Mouse (Mus musculus): Measurements from ENCODE around the gene Ltbr. TPM values are rescaled to one million over a fixed set of nuclear protein-coding genes. Genes with fewer than 3 reads are reported as not detected.

Gene Ltbr
- total and polyA plus RNA-seq, 2 experiments from 2014 or later: 18.1 to 34.4 TPM

GRCm38 (mm10) chr6:125266091-125266490, 47.6 kb downstream of the Ltbr start:
- H3K4me3 ChIP-seq (ENCODE audit: low read length): no peak overlapping the region
- TF ChIP-seq CTCF (IDR thresholded peaks at IDR 0.05; ENCODE audit: low read depth): no peak
- DNase-seq (ENCODE audit: low spot score) (no peak), ATAC-seq (no peak)
- H3K27ac ChIP-seq: no peak overlapping the region
- H3K4me2 ChIP-seq (ENCODE audit: low read depth, low read length): no peak overlapping the region
- H3K9ac ChIP-seq (replicated peaks; ENCODE audit: low read length): no peak overlapping the region
- no peaks in the 10 kb centered on the region for H3K4me1 ChIP-seq (ENCODE audit: insufficient read depth, low read length)
- 76% methylated on average over 13 of the region's 13 CpGs for WGBS
- no peaks in the 10 kb centered on the region for H3K9me3 ChIP-seq (ENCODE audit: low read length)
- no peaks in the 10 kb centered on the region for H3K27me3 ChIP-seq (ENCODE audit: insufficient read depth, low read length)
- no peaks in the 10 kb centered on the region for H3K36me3 ChIP-seq (ENCODE audit: insufficient read depth, low read length)

GRCm38 (mm10) chr6:125265239-125265638, 48.4 kb downstream of the Ltbr start:
- TF ChIP-seq CTCF (IDR thresholded peaks at IDR 0.05; ENCODE audit: low read depth): no peak
- no peak for DNase-seq (ENCODE audit: low spot score)
- Histone ChIP-seq H3K4me2 (ENCODE audit: low read depth, low read length) (no peak overlapping the region), H3K9me3 (ENCODE audit: low read length) (no peaks in the 10 kb centered on the region), H3K9ac (replicated peaks; ENCODE audit: low read length) (no peak overlapping the region), H3K27me3 (ENCODE audit: insufficient read depth, low read length) (no peaks in the 10 kb centered on the region), H3K27ac (no peak overlapping the region), H3K4me3 (ENCODE audit: low read length) (no peak overlapping the region), H3K36me3 (ENCODE audit: insufficient read depth, low read length) (no peaks in the 10 kb centered on the region), H3K4me1 (ENCODE audit: insufficient read depth, low read length) (no peaks in the 10 kb centered on the region)
- 39% methylated on average over 10 of the region's 10 CpGs for WGBS
- ATAC-seq: no peak

GRCm38 (mm10) chr6:125264219-125264618, 49.5 kb downstream of the Ltbr start:
- Histone ChIP-seq H3K36me3 (ENCODE audit: insufficient read depth, low read length) (no peaks in the 10 kb centered on the region), H3K4me1 (ENCODE audit: insufficient read depth, low read length) (no peaks in the 10 kb centered on the region)
- TF ChIP-seq CTCF (IDR thresholded peaks at IDR 0.05; ENCODE audit: low read depth): no peak

GRCm38 (mm10) chr6:125260006-125260555, 53.6 kb downstream of the Ltbr start:
- no peak overlapping the region for H3K27ac ChIP-seq
- H3K4me2 ChIP-seq (ENCODE audit: low read depth, low read length): no peak overlapping the region
- no peaks in the 10 kb centered on the region for H3K9me3 ChIP-seq (ENCODE audit: low read length)
- no peaks in the 10 kb centered on the region for H3K27me3 ChIP-seq (ENCODE audit: insufficient read depth, low read length)
- no peaks in the 10 kb centered on the region for H3K36me3 ChIP-seq (ENCODE audit: insufficient read depth, low read length)
- no peak overlapping the region for H3K4me3 ChIP-seq (ENCODE audit: low read length)
- no peak for TF ChIP-seq CTCF (IDR thresholded peaks at IDR 0.05; ENCODE audit: low read depth)
- no peaks in the 10 kb centered on the region for H3K4me1 ChIP-seq (ENCODE audit: insufficient read depth, low read length)
- no peak overlapping the region for H3K9ac ChIP-seq (replicated peaks; ENCODE audit: low read length)
- 80% methylated on average over 10 of the region's 10 CpGs for WGBS
- ATAC-seq (no peak), DNase-seq (ENCODE audit: low spot score) (no peak)

More at GRCm38 (mm10) chr6:125264219-125264618, 49.5 kb downstream of the Ltbr start:
- Histone ChIP-seq H3K27ac (no peak overlapping the region), H3K4me2 (ENCODE audit: low read depth, low read length) (no peak overlapping the region), H3K9ac (replicated peaks; ENCODE audit: low read length) (no peak overlapping the region), H3K9me3 (ENCODE audit: low read length) (no peaks in the 10 kb centered on the region), H3K4me3 (ENCODE audit: low read length) (no peak overlapping the region), H3K27me3 (ENCODE audit: insufficient read depth, low read length) (no peaks in the 10 kb centered on the region)
- 88% methylated on average over 9 of the region's 9 CpGs for WGBS
- no peak for DNase-seq (ENCODE audit: low spot score)
- no peak for ATAC-seq

Other genes with a start within 250 kb of the Ltbr start
- 0.75 and 1.8 TPM in 2 replicates for gene Lpar5, start 246.0 kb downstream of the Ltbr start, total RNA-seq (2014; rRNA removed)
- 0.68 and 0.88 TPM in 2 replicates for gene Lpar5, start 246.0 kb downstream of the Ltbr start, polyA plus RNA-seq (2015; fragmentation: Nextera tagmentation; extraction: Ambion mirVana)
- 101 and 106 TPM in 2 replicates for gene Chd4, start 217.9 kb downstream of the Ltbr start, total RNA-seq (2014; rRNA removed)
- gene Chd4, start 217.9 kb downstream of the Ltbr start, polyA plus RNA-seq (2015; fragmentation: Nextera tagmentation; extraction: Ambion mirVana): 90.2 and 94.7 TPM in 2 replicates
- gene Nop2, start 182.0 kb downstream of the Ltbr start, total RNA-seq (2014; rRNA removed): 33.9 and 34.2 TPM in 2 replicates
- gene Nop2, start 182.0 kb downstream of the Ltbr start, polyA plus RNA-seq (2015; fragmentation: Nextera tagmentation; extraction: Ambion mirVana): 37.3 and 38.8 TPM in 2 replicates
- gene Iffo1, start 168.6 kb downstream of the Ltbr start, total RNA-seq (2014; rRNA removed): 29.1 and 30.5 TPM in 2 replicates
- 20.3 and 20.6 TPM in 2 replicates for gene Iffo1, start 168.6 kb downstream of the Ltbr start, polyA plus RNA-seq (2015; fragmentation: Nextera tagmentation; extraction: Ambion mirVana)
- 2,711 and 2,736 TPM in 2 replicates for gene Gapdh, start 147.4 kb downstream of the Ltbr start, total RNA-seq (2014; rRNA removed)
- 1,874 and 1,919 TPM in 2 replicates for gene Gapdh, start 147.4 kb downstream of the Ltbr start, polyA plus RNA-seq (2015; fragmentation: Nextera tagmentation; extraction: Ambion mirVana)
- 47.1 and 56.3 TPM in 2 replicates for gene Ncapd2, start 122.2 kb downstream of the Ltbr start, total RNA-seq (2014; rRNA removed)
- gene Ncapd2, start 122.2 kb downstream of the Ltbr start, polyA plus RNA-seq (2015; fragmentation: Nextera tagmentation; extraction: Ambion mirVana): 30.3 and 34.1 TPM in 2 replicates
- 20.6 and 40.3 TPM in 2 replicates for gene Mrpl51, start 122.1 kb downstream of the Ltbr start, total RNA-seq (2014; rRNA removed)
- 159 and 163 TPM in 2 replicates for gene Mrpl51, start 122.1 kb downstream of the Ltbr start, polyA plus RNA-seq (2015; fragmentation: Nextera tagmentation; extraction: Ambion mirVana)
- 74.6 and 85.3 TPM in 2 replicates for gene Vamp1, start 98.3 kb downstream of the Ltbr start, total RNA-seq (2014; rRNA removed)
- 73.0 and 74.6 TPM in 2 replicates for gene Vamp1, start 98.3 kb downstream of the Ltbr start, polyA plus RNA-seq (2015; fragmentation: Nextera tagmentation; extraction: Ambion mirVana)
- gene Tapbpl, start 82.0 kb downstream of the Ltbr start, total RNA-seq (2014; rRNA removed): 4.5 and 7.0 TPM in 2 replicates
- 7.0 and 7.8 TPM in 2 replicates for gene Tapbpl, start 82.0 kb downstream of the Ltbr start, polyA plus RNA-seq (2015; fragmentation: Nextera tagmentation; extraction: Ambion mirVana)
- gene Cd27, start 76.9 kb downstream of the Ltbr start, total RNA-seq (2014; rRNA removed): 0.79 TPM in 1 of 2 replicates, not detected in the other
- 0.29 and 0.71 TPM in 2 replicates for gene Cd27, start 76.9 kb downstream of the Ltbr start, polyA plus RNA-seq (2015; fragmentation: Nextera tagmentation; extraction: Ambion mirVana)
- not detected in 2 replicates for gene Tuba3a, start 27.8 kb downstream of the Ltbr start, total RNA-seq (2014; rRNA removed)
- gene Tuba3a, start 27.8 kb downstream of the Ltbr start, polyA plus RNA-seq (2015; fragmentation: Nextera tagmentation; extraction: Ambion mirVana): not detected in 2 replicates
- 1.7 and 3.0 TPM in 2 replicates for gene Scnn1a, start 6.8 kb upstream of the Ltbr start, total RNA-seq (2014; rRNA removed)
- 1.00 and 1.2 TPM in 2 replicates for gene Scnn1a, start 6.8 kb upstream of the Ltbr start, polyA plus RNA-seq (2015; fragmentation: Nextera tagmentation; extraction: Ambion mirVana)
- gene Tnfrsf1a, start 35.5 kb upstream of the Ltbr start, total RNA-seq (2014; rRNA removed): 12.2 and 18.0 TPM in 2 replicates
- 15.5 and 16.3 TPM in 2 replicates for gene Tnfrsf1a, start 35.5 kb upstream of the Ltbr start, polyA plus RNA-seq (2015; fragmentation: Nextera tagmentation; extraction: Ambion mirVana)
- gene Plekhg6, start 66.9 kb upstream of the Ltbr start, total RNA-seq (2014; rRNA removed): 0.68 and 0.86 TPM in 2 replicates
- gene Plekhg6, start 66.9 kb upstream of the Ltbr start, polyA plus RNA-seq (2015; fragmentation: Nextera tagmentation; extraction: Ambion mirVana): 0.32 and 0.74 TPM in 2 replicates
- gene Cd9, start 180.9 kb upstream of the Ltbr start, total RNA-seq (2014; rRNA removed): 62.5 and 80.5 TPM in 2 replicates
- 158 and 183 TPM in 2 replicates for gene Cd9, start 180.9 kb upstream of the Ltbr start, polyA plus RNA-seq (2015; fragmentation: Nextera tagmentation; extraction: Ambion mirVana)
- 29.5 and 30.0 TPM in 2 replicates for gene Vwf, start 232.9 kb upstream of the Ltbr start, total RNA-seq (2014; rRNA removed)
- gene Vwf, start 232.9 kb upstream of the Ltbr start, polyA plus RNA-seq (2015; fragmentation: Nextera tagmentation; extraction: Ambion mirVana): 11.2 and 17.2 TPM in 2 replicates